Mouse (Mus musculus) stomach, postnatal 0 days (tissue): ENCODE data around the gene Paox.

Experiments used
- CTCF ChIP-seq: IDR thresholded peaks from 2 replicates; pipeline ENCODE4 v1.5.1; 2016; ENCODE audit warnings: antibody characterized with exemption, low read depth, mild to moderate bottlenecking, moderate library complexity
- EP300 ChIP-seq: optimal IDR thresholded peaks from 2 replicates; pipeline ENCODE3; 2016; ENCODE audit warnings: antibody characterized with exemption

DNA sequence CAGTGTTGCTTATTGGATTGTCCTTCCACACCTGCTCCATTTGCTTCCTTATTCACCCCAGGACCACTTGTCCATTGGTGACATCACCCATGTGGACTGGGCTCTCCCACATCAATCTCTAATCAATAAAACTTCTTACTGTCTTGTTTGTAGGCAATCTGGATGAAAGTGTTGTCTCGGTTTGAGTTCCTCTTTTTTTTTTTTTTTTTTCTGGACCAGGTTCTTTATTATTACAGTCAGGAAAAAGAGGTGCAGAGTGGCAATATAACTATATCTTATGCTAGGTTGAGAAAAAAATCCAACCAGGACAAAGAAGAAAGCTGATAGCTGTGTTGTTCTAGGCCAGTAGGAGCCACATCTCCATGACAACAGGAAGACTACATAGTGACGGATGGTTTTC lies 65.1 kb downstream of the Paox start:
- TF ChIP-seq EP300 (no peak), CTCF (no peak)
